Mouse (Mus musculus) thymus, postnatal 10 days (tissue): ENCODE measurements around the gene Gda.

Source experiments
- DNase-seq, 2 experiments: peaks; one replicate each; pipeline ENCODE4 v3.0.0; 2021; ENCODE audit warnings: low spot score in 2 of 2

Gda gene

GRCm38 (mm10) chr19:21457461-21457860, 15.8 kb downstream of the Gda start:
- DNase-seq, result no peak

- DNase-seq, result no peak
Observed at GRCm38 (mm10) chr19:21441787-21442186, 31.5 kb downstream of the Gda start.

GRCm38 (mm10) chr19:21440841-21441240, 32.4 kb downstream of the Gda start:
- DNase-seq, result no peak

GRCm38 (mm10) chr19:21439141-21439737, 34.0 kb downstream of the Gda start:
- no peak for DNase-seq

GRCm38 (mm10) chr19:21436566-21436965, 36.7 kb downstream of the Gda start:
- no peak for DNase-seq

- no peak for DNase-seq
Observed at GRCm38 (mm10) chr19:21433348-21433747, 39.9 kb downstream of the Gda start.

DNA sequence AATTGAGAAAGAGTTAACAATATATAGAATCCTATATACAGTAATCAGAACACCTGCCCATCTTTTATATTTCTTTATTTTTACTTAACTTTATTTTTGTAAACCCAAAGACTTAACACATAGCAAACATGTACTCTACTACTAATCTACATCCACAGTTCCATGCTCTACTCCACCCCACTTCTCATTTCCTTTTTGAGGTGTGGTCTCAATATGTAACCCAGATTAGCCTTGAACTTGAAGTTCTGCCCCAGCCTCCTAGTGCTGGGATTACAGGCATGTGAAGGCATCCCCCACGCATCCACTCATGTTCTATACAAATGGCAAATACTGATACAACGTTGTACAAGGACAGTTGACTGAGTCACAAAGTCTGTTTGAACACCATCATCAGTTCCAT, 40.4 kb downstream of the Gda start:
- DNase-seq, result no peak

DNA sequence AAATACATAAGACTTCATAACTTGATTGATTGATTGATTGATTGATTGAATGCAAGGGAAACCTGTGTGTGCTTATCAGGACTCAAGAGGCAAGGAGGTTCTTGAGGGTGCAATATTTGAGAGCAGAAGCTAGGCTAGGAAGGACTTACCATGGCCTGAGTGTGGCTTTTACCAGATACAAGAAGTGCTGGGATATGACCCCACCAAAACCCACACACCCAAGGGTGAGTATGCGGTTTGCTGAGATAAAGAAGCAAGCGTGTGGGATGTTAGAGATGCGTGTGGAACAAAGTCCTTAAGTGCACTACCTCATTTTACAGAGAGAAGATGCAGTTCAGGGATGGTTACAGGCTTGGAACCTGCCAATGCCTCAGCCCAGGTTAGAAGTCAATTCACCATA, 41.0 kb downstream of the Gda start:
- DNase-seq, result no peak

- no peak for DNase-seq
Observed at GRCm38 (mm10) chr19:21425391-21425790, 47.9 kb downstream of the Gda start.

DNA sequence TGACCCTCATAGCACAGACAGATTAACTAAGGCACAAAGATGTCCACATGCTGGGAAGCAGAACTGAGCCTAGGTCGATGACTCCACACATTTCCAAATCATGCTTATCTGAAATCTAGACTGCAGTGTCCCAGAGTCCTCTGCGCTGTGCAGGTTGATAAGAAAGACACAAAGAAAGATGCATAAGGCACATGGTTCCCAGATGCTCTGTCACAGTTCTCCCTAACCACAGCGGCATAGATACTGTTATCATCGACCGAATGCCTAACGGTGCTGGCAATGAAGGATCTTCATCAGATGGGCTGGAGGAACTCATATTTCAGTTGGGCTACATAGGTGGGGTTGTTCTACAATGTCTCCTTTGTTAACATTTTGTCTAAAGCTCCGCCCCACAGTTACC, 49.5 kb downstream of the Gda start:
- DNase-seq, result no peak

- no peak for DNase-seq
Observed at GRCm38 (mm10) chr19:21418418-21418817, 54.8 kb downstream of the Gda start.

DNA sequence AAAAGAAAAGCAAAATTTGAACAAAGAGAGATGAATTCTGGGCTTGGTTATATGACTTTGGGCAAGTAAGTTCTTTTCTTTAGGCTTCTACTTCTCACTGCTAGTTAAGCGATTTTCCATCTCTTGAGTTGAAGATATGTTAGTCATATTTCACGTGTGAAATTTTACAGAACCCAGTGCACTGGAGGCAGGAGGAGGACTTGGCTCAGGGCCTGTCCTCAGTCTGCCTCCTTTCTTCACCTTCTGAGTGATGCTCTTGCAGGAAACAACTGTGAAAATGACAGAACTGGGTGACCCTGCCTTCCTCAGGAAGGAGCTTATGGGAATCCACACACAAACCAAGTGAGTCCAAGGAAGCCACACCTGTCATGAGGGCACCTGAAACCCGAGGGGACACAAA, 57.9 kb downstream of the Gda start:
- no peak for DNase-seq

DNA sequence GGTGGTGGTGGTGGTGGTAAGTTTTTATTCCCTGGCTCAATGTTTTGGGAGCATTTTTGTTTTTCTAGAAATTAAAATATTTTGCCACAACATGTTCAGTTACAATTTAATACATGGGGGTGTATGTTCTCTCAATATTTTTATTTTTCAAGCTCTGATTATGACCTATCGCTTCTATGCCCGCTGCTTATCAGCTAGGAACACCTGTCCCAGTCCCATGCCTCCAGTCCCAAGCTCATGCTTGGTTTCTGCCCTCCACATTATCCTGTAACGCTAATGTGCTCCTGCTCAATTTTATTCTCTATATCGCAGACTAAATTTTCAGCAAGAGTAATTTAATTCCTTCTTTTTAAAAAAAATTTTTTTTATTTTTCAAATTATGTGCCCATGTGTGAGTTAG, 64.1 kb downstream of the Gda start:
- no peak for DNase-seq

DNA sequence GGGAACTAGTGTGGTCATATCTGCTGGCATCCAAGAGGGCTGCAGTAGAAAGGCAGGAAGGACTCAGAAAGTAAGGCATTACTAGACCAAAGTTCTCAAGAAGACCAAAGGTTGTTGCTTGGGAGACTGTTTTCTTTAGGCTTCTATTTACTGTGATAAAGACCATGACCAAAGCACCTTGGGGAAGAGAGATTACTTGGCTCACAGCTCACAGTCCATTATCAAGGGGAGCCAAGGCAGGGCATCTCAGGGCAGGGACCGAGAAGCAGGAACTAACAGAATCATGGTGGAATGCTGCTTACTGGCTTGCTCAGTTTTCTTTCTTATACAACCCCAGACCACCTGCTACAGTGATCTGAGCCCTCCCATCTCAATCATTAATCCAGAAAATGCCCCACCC, 65.9 kb downstream of the Gda start:
- DNase-seq, result no peak

DNA sequence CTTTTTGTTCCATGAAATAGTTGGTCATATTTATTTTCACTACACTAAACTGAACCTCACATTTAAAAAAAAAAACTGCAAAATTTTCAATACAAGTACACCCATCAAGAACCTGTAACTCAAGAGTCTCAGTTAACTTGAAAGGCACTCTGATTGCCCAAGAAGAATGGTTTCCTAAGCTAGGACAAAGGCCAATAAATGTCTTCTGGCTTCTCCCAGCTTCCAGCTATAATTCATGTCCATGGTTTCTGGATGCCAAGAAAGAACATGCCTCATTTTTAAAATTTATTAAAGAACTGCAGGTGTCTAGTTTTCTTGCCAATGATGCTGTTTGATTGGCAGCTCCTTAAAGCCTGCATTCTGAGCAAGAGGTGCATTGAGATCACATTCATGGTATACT, 75.3 kb downstream of the Gda start:
- no peak for DNase-seq

DNA sequence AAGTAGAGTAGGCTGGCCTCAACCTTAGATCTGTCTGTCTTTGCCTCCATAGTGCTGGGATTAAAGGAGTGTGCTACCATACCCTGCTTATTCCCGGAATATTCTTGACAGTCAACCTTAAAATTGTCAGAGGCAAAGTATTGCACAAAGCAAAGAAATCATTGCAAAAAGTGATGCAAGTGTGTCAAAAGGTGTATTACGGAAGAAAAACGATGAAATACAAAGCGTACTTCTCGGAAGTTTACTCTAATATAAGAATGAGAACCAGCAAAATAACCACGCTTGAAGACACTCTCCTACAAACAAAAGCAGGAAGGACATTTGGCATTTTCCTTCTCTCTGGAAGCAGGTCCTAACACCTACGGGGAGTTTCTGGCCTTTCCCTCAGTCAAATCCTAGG, 76.9 kb downstream of the Gda start:
- no peak for DNase-seq

DNA sequence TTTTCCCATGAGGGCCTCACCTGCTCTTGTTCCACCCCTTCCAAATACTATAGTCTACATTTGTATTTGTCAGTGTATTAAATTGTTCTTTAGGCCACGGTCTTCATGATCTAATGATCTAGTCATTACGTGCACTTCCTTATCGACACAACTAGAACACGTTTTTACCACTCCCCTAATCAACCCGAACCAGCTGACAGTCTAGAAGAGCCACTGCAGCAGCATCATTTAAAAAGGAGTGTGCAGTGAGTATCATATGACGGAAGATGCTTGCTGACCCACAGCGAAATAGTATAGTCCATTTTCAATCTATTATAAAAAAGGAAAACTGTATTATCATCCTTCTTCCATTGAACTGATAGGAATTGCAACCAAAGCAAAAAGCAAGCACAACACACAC, 82.3 kb downstream of the Gda start:
- DNase-seq, result no peak

DNA sequence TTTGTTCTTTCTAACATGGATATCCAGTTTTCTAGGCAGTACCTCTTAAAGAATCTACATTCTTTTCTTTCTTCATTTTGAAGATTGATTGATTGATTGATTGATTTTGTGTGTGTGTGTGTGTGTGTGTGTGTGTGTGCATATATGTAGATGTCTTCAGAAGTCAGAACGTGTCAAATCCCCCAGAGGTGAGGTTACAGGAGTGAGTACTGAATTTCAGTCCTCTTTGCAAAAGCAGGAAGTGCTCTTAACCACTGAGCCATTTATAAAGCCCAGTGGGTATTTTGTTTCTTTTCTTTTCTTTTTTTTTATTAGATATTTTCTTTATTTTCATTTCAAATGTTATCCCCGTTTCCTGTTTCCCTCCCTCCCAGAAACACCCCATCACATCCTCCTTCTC, 86.4 kb downstream of the Gda start:
- DNase-seq, result no peak

DNA sequence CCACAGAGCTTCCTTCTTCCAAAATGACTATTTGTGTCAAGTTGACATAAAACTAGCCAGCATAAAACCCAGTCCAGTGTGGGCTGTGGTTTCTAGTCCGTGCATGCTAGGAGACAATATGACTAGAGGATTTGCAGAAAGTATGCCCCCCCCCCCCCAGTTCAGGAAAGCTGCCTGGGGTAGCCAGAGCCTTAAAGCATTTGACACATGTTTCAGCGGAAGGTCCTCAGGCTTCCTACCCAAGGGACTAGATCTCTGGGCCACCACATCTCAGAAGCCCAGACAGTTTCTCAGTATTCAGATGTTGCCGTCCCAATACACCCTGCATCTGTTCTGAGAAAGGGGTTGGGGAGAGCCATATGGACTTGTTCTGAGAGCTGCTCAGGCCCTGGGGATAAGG, 89.0 kb downstream of the Gda start:
- no peak for DNase-seq

DNA sequence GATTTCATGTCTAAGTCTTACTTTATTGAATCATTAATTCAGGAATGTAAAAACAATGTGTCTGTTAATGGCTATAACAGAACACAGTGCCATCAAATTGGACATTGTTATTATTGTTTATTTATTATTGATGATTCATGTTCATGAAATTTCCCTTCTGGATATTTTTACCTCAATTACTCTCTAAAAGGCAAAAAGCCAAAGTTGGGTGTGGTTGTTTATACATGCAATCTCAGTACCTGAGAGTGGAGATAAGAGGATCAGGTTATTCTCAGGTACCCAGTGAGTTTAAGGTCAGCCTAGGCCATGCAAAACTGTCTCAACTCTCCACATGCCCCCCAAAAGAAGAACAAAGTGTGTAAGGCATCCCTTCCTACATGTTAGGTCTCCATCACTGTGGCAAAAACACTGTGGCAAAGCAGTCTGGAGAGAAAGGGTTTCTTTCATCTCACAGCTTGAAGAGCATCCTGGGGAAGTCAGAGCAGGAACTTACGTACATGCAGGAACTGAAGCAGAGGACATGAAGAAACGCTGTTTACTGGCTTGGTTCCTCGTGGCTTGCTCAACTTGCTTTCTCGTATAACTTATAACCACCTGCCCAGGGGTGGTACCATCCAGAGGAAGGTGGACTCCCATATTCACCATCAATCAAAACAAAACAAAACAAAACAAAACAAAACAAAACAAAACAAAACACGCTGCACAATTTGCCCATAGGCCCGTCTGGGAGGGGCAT, 89.6 kb downstream of the Gda start:
- DNase-seq, result no peak

DNA sequence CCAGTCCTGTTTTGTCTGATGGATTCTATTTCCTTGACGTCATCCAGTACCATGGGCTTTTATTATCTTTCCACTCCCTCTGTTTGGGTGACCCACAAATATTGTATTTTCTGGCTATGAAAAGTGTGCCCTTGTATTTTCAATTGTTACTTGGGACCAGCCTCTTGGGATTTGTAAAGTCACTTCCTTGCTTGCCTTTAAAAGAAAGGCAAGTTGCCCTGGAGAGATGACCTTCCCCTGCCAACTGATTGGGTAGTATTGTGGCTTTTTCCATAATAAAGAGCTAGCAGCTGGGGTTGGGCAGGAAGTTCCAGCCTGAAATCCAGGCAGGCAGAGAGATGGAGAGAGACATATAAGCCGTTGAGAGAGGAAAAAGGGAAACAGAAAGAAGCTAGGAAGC, 91.5 kb downstream of the Gda start:
- DNase-seq, result no peak

DNA sequence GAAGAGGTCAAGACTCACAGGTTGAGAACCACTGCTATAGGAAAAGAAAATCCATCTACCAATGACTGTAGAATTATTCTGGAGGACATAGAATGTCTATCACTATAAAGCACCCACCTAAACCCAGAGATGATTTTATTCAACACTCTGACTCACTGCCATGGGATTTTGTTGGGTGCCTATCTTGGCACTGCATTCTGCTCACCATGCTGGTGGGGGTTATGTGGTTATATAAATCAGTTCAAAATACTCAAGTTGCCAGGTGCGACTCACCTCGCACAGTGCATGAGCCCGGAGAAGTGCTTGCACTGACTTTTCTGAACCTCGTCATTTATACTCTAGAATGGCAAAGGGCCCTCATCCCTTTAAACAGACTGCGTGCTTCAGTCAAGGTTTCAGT, 94.0 kb downstream of the Gda start:
- no peak for DNase-seq

DNA sequence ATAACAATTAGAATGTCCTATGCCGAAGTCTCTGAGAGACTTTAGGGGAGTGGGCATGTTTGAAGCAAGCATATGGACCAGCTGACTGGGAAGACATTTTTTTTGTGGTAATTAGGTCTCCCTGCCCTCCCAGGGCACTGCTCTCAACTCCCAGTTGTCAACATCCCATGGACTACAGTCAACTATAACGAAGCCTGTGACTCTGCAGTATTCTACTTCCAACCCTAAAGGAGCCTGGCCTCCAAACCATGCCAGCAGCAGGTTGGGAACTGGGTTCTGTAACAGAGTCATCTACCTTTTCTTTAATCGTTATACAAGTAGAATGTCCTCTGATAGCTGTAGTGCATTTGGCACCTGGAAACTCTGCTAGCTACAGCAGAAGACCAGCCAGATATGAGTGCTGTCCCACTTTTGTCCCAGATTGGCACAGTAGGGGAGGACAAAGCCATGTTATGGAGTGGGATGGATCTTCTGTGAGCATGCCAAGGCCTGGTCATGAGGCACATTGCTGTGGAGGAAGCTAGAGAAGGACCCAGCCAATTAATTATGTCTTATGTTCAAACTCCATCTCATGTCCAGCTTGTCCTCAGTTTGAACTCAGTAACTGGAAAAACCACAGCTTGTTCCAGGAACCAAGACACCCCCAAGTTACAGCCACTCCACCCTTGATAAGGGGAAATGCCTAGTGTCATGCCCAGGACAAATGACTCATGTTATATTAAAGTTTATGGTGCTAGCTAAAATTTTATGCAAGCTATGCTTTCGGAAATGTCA, 96.6 kb downstream of the Gda start:
- no peak for DNase-seq
